Comparison of ENCODE assay signal across 8 mouse cellular contexts in genomic region chr11:109343991-109344599, GRCm38 (mm10). TPM values are rescaled to one million over a fixed set of nuclear protein-coding genes. Genes with fewer than 3 reads are reported as not detected.
DNase-seq lines count a peak whose midpoint lies in the region; ATAC-seq and TF ChIP-seq lines count a peak whose summit lies in the region.

No protein-coding gene starts in this region.

- 0 out of 2 replicates have a peak overlapping the region, but pooled peaks have one; percentile 15 for H3K4me2 ChIP-seq in kidney, embryonic 16.5 days (replicated peaks; ENCODE audit: low read depth, low read length)

- H3K27me3 ChIP-seq in kidney, embryonic 16.5 days (ENCODE audit: insufficient read depth, low read length) = no peaks in the 10 kb centered on the region

- no peaks in the 10 kb centered on the region for H3K36me3 ChIP-seq in kidney, embryonic 16.5 days (ENCODE audit: insufficient read depth, low read length)

- ATAC-seq in kidney, embryonic 16.5 days (ENCODE audit: low FRiP score, low TSS enrichment) = peak; percentile 46; the same call in 1 of the 2 replicates

- WGBS in kidney, embryonic 16.5 days = 32% methylated on average over 10 of the region's 10 CpGs

- H3K9me3 ChIP-seq in kidney, embryonic 16.5 days (ENCODE audit: low read length) = no peaks in the 10 kb centered on the region

- DNase-seq in left cerebral cortex, adult 2 months (ENCODE audit: extremely low spot score in 1 of 2, low spot score in 2 of 2) = no peak
- no peak for DNase-seq in left cerebral cortex, adult 8-10 months (ENCODE audit: low spot score in 2 of 2)
- peak; percentile 60 for DNase-seq in adipocyte (ENCODE audit: low spot score)
- peak; percentile 33 for DNase-seq in gastrocnemius, postnatal 25 days
- DNase-seq in retina, embryonic 14.5 days (ENCODE audit: low spot score) = peak; percentile 52
- no peak for DNase-seq in urinary bladder, postnatal 25 days (ENCODE audit: low spot score)
- no peak for DNase-seq in layer of hippocampus, postnatal 14 days (ENCODE audit: low spot score in 2 of 2)

- no peak overlapping the region for H3K4me3 ChIP-seq in left cerebral cortex, adult 2 months
- H3K4me3 ChIP-seq in kidney, embryonic 16.5 days (ENCODE audit: low read length) = no peak overlapping the region

- intact Hi-C loops in left cerebral cortex, adult 2 months (cut with DNase I) = no loop called here

- 0 out of 2 replicates have a peak overlapping the region, but pooled peaks have one; percentile 31 for H3K9ac ChIP-seq in kidney, embryonic 16.5 days (replicated peaks; ENCODE audit: low read length)

- peaks cover 28% of the 10 kb centered on the region for H3K4me1 ChIP-seq in kidney, embryonic 16.5 days (ENCODE audit: insufficient read depth, low read length)

- TF ChIP-seq CTCF in left cerebral cortex, adult 2 months (IDR thresholded peaks at IDR 0.05) = peak; percentile 49

- peak overlapping the region; percentile 8; the same call in 1 of the 2 replicates for H3K27ac ChIP-seq in left cerebral cortex, adult 2 months
- peak overlapping the region; percentile 65; the same call in 1 of the 2 replicates for H3K27ac ChIP-seq in kidney, embryonic 16.5 days (ENCODE audit: low read length)

RNA-seq across cellular contexts. Expression of gene Gna13, which starts 18.5 kb away (rescaled TPM):
- total RNA-seq in left cerebral cortex, adult 2 months (2021) = 10 to 100 TPM; 45.0 to 47.7 TPM
- total RNA-seq in left cerebral cortex, adult 8-10 months (2022) = 10 to 100 TPM; 51.9 to 58.1 (median 54.0) TPM
- 10 to 100 TPM; 24.2 to 25.3 TPM for total RNA-seq in gastrocnemius, postnatal 25 days (2021)
- 22.0 and 24.1 TPM in 2 replicates for polyA plus RNA-seq in kidney, embryonic 16.5 days (2015; fragmentation: Nextera tagmentation; extraction: Ambion mirVana)
- total RNA-seq in layer of hippocampus, postnatal 14 days (2021) = 10 to 100 TPM; 57.0 to 60.3 TPM

RNA-seq across cellular contexts. Expression of gene Rgs9, which starts 46.2 kb away (rescaled TPM):
- 10 to 100 TPM; 20.3 to 44.5 TPM for total RNA-seq in left cerebral cortex, adult 2 months (2021)
- 100 to 1,000 TPM; 118 to 133 (median 128) TPM for total RNA-seq in left cerebral cortex, adult 8-10 months (2022)
- total RNA-seq in gastrocnemius, postnatal 25 days (2021) = under 1 TPM in 1 of 2 experiments, not detected in 1; 0.19 TPM
- 1.2 and 1.9 TPM in 2 replicates for polyA plus RNA-seq in kidney, embryonic 16.5 days (2015; fragmentation: Nextera tagmentation; extraction: Ambion mirVana)
- total RNA-seq in layer of hippocampus, postnatal 14 days (2021) = 10 to 100 TPM; 13.9 to 14.6 TPM

Comparison
In these comparisons a context has a peak if more than half of its experiments do, and no peak if none do; other contexts are left out.
1. DNase-seq: peak in adipocyte (single experiment), gastrocnemius, postnatal 25 days (single experiment) and retina, embryonic 14.5 days (single experiment); none in left cerebral cortex, adult 2 months (0 of 2), left cerebral cortex, adult 8-10 months (0 of 2), urinary bladder, postnatal 25 days (single experiment) and layer of hippocampus, postnatal 14 days (0 of 2).
2. RNA of gene Rgs9, which starts 46.2 kb away (total RNA-seq): 118 to 133 TPM in left cerebral cortex, adult 8-10 months, 20.3 to 44.5 TPM in left cerebral cortex, adult 2 months and 13.9 to 14.6 TPM in layer of hippocampus, postnatal 14 days; 0.19 TPM in gastrocnemius, postnatal 25 days; every median in the first group is over 10 times any median in the second.